Mouse (Mus musculus): ENCODE data around the gene Sco1. TPM values are rescaled to one million over a fixed set of nuclear protein-coding genes. Genes with fewer than 3 reads are reported as not detected.
"Not testable (repeated sequence)": the region's sequence is repeated elsewhere in the genome, so short reads cannot be mapped to it uniquely, and the experiment has no call there.

Gene Sco1
- polyA plus RNA-seq, 1 experiment from 2014 or later: 18.2 TPM

DNA sequence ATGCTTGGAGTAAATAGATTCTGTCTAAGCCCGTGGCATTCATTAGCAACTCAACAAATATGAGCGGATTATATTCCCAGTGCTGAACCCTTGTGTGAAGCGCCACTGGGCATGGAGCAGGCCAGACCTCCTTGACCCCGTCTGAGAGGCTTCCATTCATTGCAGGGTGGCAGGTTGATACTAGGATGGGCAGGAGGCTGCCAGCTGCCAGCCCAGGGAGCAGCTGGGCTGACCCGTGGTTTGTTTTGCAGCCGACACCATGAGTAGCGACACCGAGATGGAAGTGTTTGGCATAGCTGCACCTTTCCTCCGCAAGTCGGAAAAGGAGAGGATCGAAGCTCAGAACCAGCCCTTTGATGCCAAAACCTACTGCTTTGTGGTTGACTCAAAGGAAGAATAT, 27.3 kb downstream of the Sco1 start:
- no peak overlapping the region for H3K9ac ChIP-seq
- no peak overlapping the region for H3K4me3 ChIP-seq
- H3K36me3 ChIP-seq: no peaks in the 10 kb centered on the region
- H3K4me1 ChIP-seq: peaks cover 28% of the 10 kb centered on the region
- peak overlapping the region; percentile 66 for H3K27ac ChIP-seq
- peak overlapping the region; percentile 3; the same call in 1 of the 2 replicates for H3K4me2 ChIP-seq (replicated peaks)
- peaks cover 24% of the 10 kb centered on the region for H3K27me3 ChIP-seq
- ATAC-seq (ENCODE audit: low FRiP score): no peak
- no peaks in the 10 kb centered on the region for H3K9me3 ChIP-seq (replicated peaks)
- 54% methylated on average over 11 of the region's 11 CpGs for WGBS

DNA sequence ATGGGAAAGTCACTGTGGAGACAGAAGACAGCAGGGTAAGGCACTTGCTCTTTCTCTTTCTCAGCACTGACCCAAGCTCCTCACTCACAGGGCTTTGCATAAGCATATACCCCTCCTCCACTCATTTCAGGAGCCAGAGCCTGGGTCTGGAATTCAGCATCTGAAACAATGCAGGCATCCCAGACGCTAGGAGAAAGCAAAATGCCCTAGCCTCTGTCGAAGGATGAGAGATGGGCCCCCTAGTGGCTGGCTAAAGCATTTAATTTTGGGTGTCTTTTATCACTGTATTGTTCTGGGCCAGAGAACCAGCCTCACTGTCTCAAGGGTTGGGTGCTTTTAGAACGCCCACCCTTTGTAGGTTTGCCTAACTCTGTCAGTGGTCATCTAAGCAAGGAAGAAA, 27.7 kb downstream of the Sco1 start:
- WGBS: 4% methylated on average over 3 of the region's 3 CpGs
- Histone ChIP-seq H3K9me3 (replicated peaks) (no peaks in the 10 kb centered on the region), H3K27me3 (peaks cover 28% of the 10 kb centered on the region), H3K4me3 (no peak overlapping the region), H3K36me3 (no peaks in the 10 kb centered on the region), H3K9ac (no peak overlapping the region), H3K27ac (peak overlapping the region; percentile 66), H3K4me2 (replicated peaks) (peak overlapping the region; percentile 3; the same call in 1 of the 2 replicates), H3K4me1 (peaks cover 25% of the 10 kb centered on the region)
- peak; percentile 32 for ATAC-seq (ENCODE audit: low FRiP score)

DNA sequence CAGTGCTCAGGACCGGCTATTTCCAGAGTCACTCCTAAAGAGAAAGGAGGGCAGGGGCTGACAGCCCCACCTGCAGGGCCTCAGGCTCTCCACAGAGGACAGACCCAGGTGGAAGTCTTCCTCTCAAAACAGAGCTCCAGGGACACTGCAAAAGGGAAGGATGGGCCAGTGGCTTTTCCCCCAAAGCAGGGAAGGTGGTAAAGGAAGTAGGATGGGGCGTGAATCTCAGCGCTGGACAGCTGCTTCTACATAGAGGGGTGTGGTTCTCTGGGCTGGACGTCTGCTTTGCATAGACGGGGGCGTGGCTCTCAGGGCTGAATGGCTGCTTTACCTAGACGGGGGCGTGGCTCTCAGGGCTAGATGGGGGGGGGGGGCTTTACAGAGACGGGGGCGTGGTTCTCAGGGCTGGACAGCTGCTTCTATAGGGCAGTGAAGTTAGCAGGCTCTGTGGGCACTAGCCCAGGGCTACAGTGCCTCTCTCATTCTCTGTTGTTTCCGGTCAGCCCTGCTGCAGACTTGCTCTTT, 28.7 kb downstream of the Sco1 start:
- Histone ChIP-seq H3K4me2 (replicated peaks) (peak overlapping the region; percentile 25), H3K4me3 (no peak overlapping the region), H3K9ac (no peak overlapping the region), H3K27ac (no peak overlapping the region), H3K27me3 (peaks cover 30% of the 10 kb centered on the region), H3K4me1 (peaks cover 24% of the 10 kb centered on the region), H3K36me3 (no peaks in the 10 kb centered on the region), H3K9me3 (replicated peaks) (no peaks in the 10 kb centered on the region)
- ATAC-seq (ENCODE audit: low FRiP score): peak; percentile 72
- 7% methylated on average over 9 of the region's 11 CpGs for WGBS

DNA sequence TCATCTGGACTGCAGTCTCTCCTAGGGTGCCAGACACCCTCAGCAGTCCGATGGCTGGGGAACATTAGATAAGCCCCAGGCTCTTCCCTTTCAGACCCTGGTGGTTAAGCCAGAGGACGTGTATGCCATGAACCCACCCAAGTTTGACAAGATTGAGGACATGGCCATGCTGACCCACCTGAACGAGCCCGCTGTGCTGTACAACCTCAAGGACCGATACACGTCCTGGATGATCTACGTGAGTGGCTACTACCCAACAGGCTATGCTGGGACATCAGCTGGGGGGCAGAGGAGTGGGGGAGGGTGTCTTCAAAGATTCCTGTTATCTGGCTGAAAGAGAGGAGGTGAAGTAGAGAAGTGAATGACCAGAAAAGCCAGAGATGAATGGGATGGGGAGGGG, 29.7 kb downstream of the Sco1 start:
- H3K36me3 ChIP-seq: no peaks in the 10 kb centered on the region
- no peak overlapping the region for H3K4me3 ChIP-seq
- WGBS: 91% methylated on average over 7 of the region's 7 CpGs
- H3K9me3 ChIP-seq (replicated peaks): no peaks in the 10 kb centered on the region
- no peak overlapping the region for H3K9ac ChIP-seq
- peaks cover 30% of the 10 kb centered on the region for H3K27me3 ChIP-seq
- no peak overlapping the region for H3K27ac ChIP-seq
- ATAC-seq (ENCODE audit: low FRiP score): no peak
- H3K4me2 ChIP-seq (replicated peaks): no peak overlapping the region
- H3K4me1 ChIP-seq: peaks cover 24% of the 10 kb centered on the region

DNA sequence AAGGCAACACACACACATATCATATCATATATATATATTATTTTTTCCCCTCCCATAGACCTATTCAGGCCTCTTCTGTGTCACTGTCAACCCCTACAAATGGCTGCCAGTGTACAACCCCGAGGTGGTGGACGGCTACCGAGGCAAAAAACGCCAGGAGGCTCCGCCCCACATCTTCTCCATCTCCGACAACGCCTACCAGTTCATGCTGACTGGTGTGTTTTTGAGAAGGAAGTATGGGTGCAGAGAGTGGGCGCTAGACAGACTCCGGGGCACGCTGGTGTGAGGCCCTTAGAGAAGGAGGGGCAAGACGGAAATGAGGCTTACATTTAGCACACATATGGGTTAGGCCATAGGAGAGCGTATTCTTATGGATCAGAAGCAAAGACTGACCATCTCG, 30.3 kb downstream of the Sco1 start:
- no peaks in the 10 kb centered on the region for H3K36me3 ChIP-seq
- H3K4me1 ChIP-seq: peaks cover 23% of the 10 kb centered on the region
- no peak for ATAC-seq (ENCODE audit: low FRiP score)
- H3K9me3 ChIP-seq (replicated peaks): no peaks in the 10 kb centered on the region
- peaks cover 30% of the 10 kb centered on the region for H3K27me3 ChIP-seq
- H3K4me2 ChIP-seq (replicated peaks): no peak overlapping the region
- H3K9ac ChIP-seq: no peak overlapping the region
- no peak overlapping the region for H3K4me3 ChIP-seq
- 88% methylated on average over 13 of the region's 13 CpGs for WGBS
- H3K27ac ChIP-seq: no peak overlapping the region

DNA sequence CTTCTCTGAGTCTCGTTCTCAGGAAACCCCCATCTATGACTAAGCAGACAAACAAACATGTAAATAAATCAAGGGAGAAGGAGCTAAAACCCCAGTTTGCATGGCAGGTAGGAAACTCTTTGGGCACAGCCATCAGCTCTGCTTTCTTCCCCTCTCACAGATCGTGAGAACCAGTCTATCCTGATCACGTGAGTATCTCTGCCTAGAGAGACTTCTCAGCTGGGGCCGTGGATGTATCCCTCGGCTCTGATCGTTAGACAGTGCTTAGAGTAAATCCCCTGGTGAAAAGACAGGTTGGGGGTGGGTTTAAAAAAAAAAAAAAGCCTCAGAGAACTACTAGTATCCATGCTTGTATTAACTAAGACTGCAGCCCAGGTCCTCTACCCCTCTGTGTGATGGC, 30.8 kb downstream of the Sco1 start:
- ATAC-seq (ENCODE audit: low FRiP score): no peak
- no peaks in the 10 kb centered on the region for H3K36me3 ChIP-seq
- 68% methylated on average over 6 of the region's 6 CpGs for WGBS

DNA sequence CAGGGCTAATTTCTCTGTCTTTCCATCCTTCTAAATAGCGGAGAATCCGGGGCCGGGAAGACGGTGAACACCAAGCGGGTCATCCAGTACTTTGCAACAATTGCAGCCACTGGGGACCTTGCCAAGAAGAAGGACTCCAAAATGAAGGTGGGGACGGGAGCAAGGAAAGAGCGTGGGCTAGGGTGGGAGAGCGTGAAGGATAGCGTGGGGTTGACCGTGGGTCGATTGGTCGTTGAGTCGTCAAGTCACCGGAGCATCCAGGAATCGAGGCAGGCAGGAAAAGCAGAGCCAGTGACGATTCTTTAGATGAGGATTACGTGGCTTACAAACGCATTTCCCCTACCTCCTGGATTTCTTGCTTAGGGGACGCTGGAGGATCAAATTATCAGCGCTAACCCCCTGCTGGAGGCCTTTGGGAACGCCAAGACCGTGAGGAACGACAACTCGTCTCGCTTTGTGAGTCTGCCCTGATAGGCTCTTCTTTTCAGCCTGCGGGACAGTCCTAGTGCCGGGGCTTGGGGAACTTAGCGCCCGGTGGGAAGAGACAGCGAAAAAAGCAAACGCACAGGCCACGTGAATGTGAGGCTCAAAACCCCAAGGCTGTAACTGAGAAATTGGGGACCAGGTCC, 31.4 kb downstream of the Sco1 start:
- no peaks in the 10 kb centered on the region for H3K9me3 ChIP-seq (replicated peaks)
- no peak for ATAC-seq (ENCODE audit: low FRiP score)
- H3K4me1 ChIP-seq: peaks cover 17% of the 10 kb centered on the region; the same call in 1 of the 2 replicates
- H3K4me2 ChIP-seq (replicated peaks): no peak overlapping the region
- no peak overlapping the region for H3K4me3 ChIP-seq
- no peaks in the 10 kb centered on the region for H3K36me3 ChIP-seq
- no peak overlapping the region for H3K9ac ChIP-seq
- H3K27ac ChIP-seq: no peak overlapping the region
- 37% methylated on average over 32 of the region's 32 CpGs for WGBS
- H3K27me3 ChIP-seq: peaks cover 30% of the 10 kb centered on the region

More for the DNA sequence above, 30.8 kb downstream of the Sco1 start:
- Histone ChIP-seq H3K27ac (no peak overlapping the region), H3K4me2 (replicated peaks) (no peak overlapping the region), H3K4me1 (peaks cover 19% of the 10 kb centered on the region; the same call in 1 of the 2 replicates), H3K9me3 (replicated peaks) (no peaks in the 10 kb centered on the region), H3K27me3 (peaks cover 30% of the 10 kb centered on the region), H3K9ac (no peak overlapping the region), H3K4me3 (no peak overlapping the region)

DNA sequence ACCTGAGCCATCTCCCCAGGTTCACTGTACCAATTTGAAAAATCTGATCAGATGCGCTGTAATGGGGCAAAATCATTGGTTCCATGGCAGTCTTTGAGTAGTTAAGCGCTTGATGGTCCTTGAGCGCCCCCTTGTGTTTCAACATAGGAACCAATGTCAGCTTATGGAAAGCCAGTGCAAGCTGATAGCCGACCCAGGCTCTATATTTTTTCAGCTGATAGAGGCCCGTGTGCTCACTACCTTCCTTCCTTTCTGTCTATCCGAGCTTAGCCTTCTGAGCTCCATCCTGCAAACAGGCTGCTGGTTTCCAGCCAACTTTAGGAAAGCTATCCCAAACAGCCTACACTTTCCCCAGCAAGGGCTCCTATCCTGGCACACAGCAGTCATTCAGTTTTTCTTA, 33.0 kb downstream of the Sco1 start:
- WGBS: 7% methylated on average over 6 of the region's 6 CpGs
- 0 out of 2 replicates have a peak, but pooled peaks cover 10% of the 10 kb centered on the region for H3K4me1 ChIP-seq
- H3K4me2 ChIP-seq (replicated peaks): no peak overlapping the region
- no peak overlapping the region for H3K9ac ChIP-seq
- no peaks in the 10 kb centered on the region for H3K9me3 ChIP-seq (replicated peaks)
- no peak overlapping the region for H3K4me3 ChIP-seq
- no peak for ATAC-seq (ENCODE audit: low FRiP score)
- no peak overlapping the region for H3K27ac ChIP-seq
- H3K27me3 ChIP-seq: peaks cover 30% of the 10 kb centered on the region
- no peaks in the 10 kb centered on the region for H3K36me3 ChIP-seq

GRCm38 (mm10) chr11:67086467-67087164, 34.1 kb downstream of the Sco1 start:
- no peaks in the 10 kb centered on the region for H3K9me3 ChIP-seq (replicated peaks)
- H3K4me3 ChIP-seq: no peak overlapping the region
- H3K27ac ChIP-seq: no peak overlapping the region
- H3K36me3 ChIP-seq: no peaks in the 10 kb centered on the region
- peaks cover 25% of the 10 kb centered on the region for H3K27me3 ChIP-seq
- H3K9ac ChIP-seq: no peak overlapping the region
- 0 out of 2 replicates have a peak, but pooled peaks cover under 1% of the 10 kb centered on the region for H3K4me1 ChIP-seq
- no peak for ATAC-seq (ENCODE audit: low FRiP score)
- 55% methylated on average over 9 of the region's 9 CpGs for WGBS
- no peak overlapping the region for H3K4me2 ChIP-seq (replicated peaks)

GRCm38 (mm10) chr11:67087225-67087624, 34.8 kb downstream of the Sco1 start:
- Histone ChIP-seq H3K9ac (no peak overlapping the region), H3K27me3 (peaks cover 22% of the 10 kb centered on the region), H3K36me3 (no peaks in the 10 kb centered on the region), H3K27ac (no peak overlapping the region), H3K4me1 (no peaks in the 10 kb centered on the region), H3K9me3 (replicated peaks) (no peaks in the 10 kb centered on the region), H3K4me2 (replicated peaks) (no peak overlapping the region), H3K4me3 (no peak overlapping the region)
- ATAC-seq (ENCODE audit: low FRiP score): no peak
- 91% methylated on average over 12 of the region's 12 CpGs for WGBS

DNA sequence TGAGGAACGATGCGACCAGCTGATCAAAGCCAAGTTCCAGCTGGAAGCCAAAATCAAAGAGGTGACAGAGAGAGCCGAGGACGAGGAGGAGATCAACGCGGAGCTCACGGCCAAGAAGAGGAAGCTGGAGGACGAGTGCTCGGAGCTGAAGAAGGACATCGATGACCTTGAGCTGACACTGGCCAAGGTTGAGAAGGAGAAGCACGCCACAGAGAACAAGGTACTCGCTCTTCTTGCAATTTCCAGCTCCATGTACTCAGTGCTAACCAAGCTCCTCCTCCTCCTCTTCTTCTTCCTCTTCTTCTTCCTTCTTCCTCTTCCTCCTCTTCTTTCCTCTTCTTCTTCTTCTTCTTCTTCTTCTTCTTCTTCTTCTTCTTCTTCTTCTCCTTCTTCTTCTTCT, 39.9 kb downstream of the Sco1 start:
- not testable (repeated sequence) for H3K27me3 ChIP-seq; H3K27ac ChIP-seq; H3K9me3 ChIP-seq (replicated peaks); H3K9ac ChIP-seq; ATAC-seq (ENCODE audit: low FRiP score); H3K4me2 ChIP-seq (replicated peaks); H3K4me1 ChIP-seq; H3K36me3 ChIP-seq; H3K4me3 ChIP-seq
- 88% methylated on average over 12 of the region's 12 CpGs for WGBS

DNA sequence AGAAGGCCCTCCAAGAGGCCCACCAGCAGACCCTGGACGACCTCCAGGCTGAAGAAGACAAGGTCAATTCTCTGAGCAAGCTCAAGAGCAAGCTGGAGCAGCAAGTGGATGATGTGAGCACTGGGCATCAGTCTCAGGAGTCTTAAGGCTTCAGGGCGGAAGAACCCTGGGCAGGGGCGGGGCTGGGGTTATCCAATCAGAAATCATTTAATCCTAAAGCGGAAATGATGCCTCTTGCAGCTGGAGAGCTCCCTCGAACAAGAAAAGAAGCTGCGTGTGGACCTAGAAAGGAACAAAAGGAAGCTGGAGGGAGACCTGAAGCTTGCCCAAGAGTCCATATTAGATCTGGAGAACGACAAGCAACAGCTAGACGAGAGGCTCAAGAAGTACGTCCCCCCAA, 40.7 kb downstream of the Sco1 start:
- Histone ChIP-seq H3K36me3 (no peaks in the 10 kb centered on the region), H3K4me3 (no peak overlapping the region), H3K4me2 (replicated peaks) (no peak overlapping the region), H3K27me3 (0 out of 2 replicates have a peak, but pooled peaks cover 3% of the 10 kb centered on the region), H3K27ac (no peak overlapping the region), H3K9me3 (replicated peaks) (no peaks in the 10 kb centered on the region), H3K4me1 (no peaks in the 10 kb centered on the region), H3K9ac (no peak overlapping the region)
- 82% methylated on average over 9 of the region's 9 CpGs for WGBS
- no peak for ATAC-seq (ENCODE audit: low FRiP score)
